In the genomic region with DNA sequence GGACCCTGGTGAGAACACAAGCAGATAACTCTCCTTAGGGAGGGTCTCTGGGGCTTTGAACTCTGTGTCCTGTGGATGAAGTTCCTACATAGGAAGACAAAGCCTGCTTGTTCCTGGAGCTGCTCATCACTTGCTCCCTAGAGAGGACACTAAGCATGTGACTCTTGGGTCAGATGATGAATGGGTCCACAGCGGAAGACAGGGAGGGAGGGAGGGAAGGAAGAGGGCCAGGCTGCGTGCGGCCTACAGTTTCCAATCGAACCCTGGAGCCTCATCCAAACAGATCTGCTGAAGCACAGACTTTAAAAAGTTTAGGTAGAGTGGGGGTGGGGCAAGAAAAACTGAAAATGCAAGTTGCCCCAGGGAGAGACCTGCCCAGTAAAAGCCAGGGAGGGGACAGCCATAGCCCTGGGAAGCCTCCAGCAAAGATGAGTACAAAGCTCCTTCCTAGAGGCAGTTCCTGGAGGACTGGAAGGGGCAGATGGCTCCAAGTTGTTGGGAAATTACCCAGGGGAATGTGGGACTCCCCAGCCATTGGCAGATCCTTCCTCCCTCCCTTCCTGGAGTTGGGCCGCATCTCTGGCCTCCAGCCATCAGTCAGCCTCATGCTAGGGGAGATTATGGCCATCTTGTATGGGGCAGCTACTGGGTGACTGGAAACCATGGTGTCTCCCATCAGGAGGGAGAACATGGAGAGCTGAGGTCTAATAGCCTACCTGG, we compare ENCODE assay signal across 9 mouse cellular contexts. TPM values are rescaled to one million over a fixed set of nuclear protein-coding genes. Genes with fewer than 3 reads are reported as not detected.
DNase-seq lines count a peak whose midpoint lies in the region; ATAC-seq and TF ChIP-seq lines count a peak whose summit lies in the region.
"Had no signal": no experiment of that assay in that cellular context is flagged by ENCODE, and none has a peak within 500 bp of the region (broad histone marks: within the 10 kb centered on the region; RNA-seq: fewer than 3 reads in every experiment).

No protein-coding gene starts in this region.

- peaks cover 20% of the 10 kb centered on the region; the same call in 1 of the 2 replicates for H3K36me3 ChIP-seq in intestine, postnatal 0 days (ENCODE audit: control insufficient read depth, insufficient read depth)
- H3K36me3 ChIP-seq in midbrain, embryonic 16.5 days (ENCODE audit: control insufficient read depth, insufficient read depth, low read length) = no peaks in the 10 kb centered on the region
- peaks cover 16% of the 10 kb centered on the region for H3K36me3 ChIP-seq in hindbrain, embryonic 13.5 days

- no peak overlapping the region for H3K27ac ChIP-seq in intestine, postnatal 0 days (ENCODE audit: low read depth, low read length)
- no peak overlapping the region for H3K27ac ChIP-seq in midbrain, embryonic 16.5 days (ENCODE audit: low read length)
- H3K27ac ChIP-seq in hindbrain, embryonic 13.5 days = no peak overlapping the region

- no peaks in the 10 kb centered on the region for H3K27me3 ChIP-seq in intestine, postnatal 0 days (replicated peaks; ENCODE audit: control insufficient read depth, insufficient read depth, low read length)
- no peaks in the 10 kb centered on the region for H3K27me3 ChIP-seq in midbrain, embryonic 16.5 days (ENCODE audit: control insufficient read depth, insufficient read depth, low read depth, low read length)
- no peaks in the 10 kb centered on the region for H3K27me3 ChIP-seq in hindbrain, embryonic 13.5 days

- ATAC-seq in intestine, postnatal 0 days = no peak
- ATAC-seq in midbrain, embryonic 16.5 days = no peak
- ATAC-seq in hindbrain, embryonic 13.5 days (ENCODE audit: low FRiP score) = no peak

- no peaks in the 10 kb centered on the region for H3K9me3 ChIP-seq in intestine, postnatal 0 days (ENCODE audit: control insufficient read depth)
- H3K9me3 ChIP-seq in midbrain, embryonic 16.5 days (replicated peaks; ENCODE audit: control insufficient read depth, low read length, poor library complexity, severe bottlenecking) = no peaks in the 10 kb centered on the region
- no peaks in the 10 kb centered on the region for H3K9me3 ChIP-seq in hindbrain, embryonic 13.5 days

- peak overlapping the region; percentile 91; the same call in 1 of the 2 replicates for H3K4me2 ChIP-seq in intestine, postnatal 0 days (replicated peaks; ENCODE audit: low read depth)
- H3K4me2 ChIP-seq in midbrain, embryonic 16.5 days (ENCODE audit: low read length) = no peak overlapping the region
- H3K4me2 ChIP-seq in hindbrain, embryonic 13.5 days = no peak overlapping the region

- no peak for TF ChIP-seq CTCF in intestine, postnatal 0 days (IDR thresholded peaks at IDR 0.05; ENCODE audit: low read depth)

- no peak overlapping the region for H3K9ac ChIP-seq in intestine, postnatal 0 days (ENCODE audit: low read depth, low read length)
- no peak overlapping the region for H3K9ac ChIP-seq in midbrain, embryonic 16.5 days (ENCODE audit: low read depth, low read length)
- H3K9ac ChIP-seq in hindbrain, embryonic 13.5 days = no peak overlapping the region

- peak; percentile 62 for DNase-seq in kidney, adult 18-20 months
- no peak for DNase-seq in kidney, postnatal 4 days
- DNase-seq in cerebellum, postnatal 25 days = peak; percentile 30 to 41
- peak; percentile 35 for DNase-seq in lung, postnatal 36 days
- DNase-seq in left cerebral cortex, postnatal 14 days (ENCODE audit: low spot score in 2 of 2) = no peak

- intact Hi-C loops in left cerebral cortex, postnatal 14 days (cut with DNase I) = no loop called here

- 56% methylated on average over 5 of the region's 5 CpGs for WGBS in intestine, postnatal 0 days
- 86% methylated on average over 5 of the region's 5 CpGs for WGBS in midbrain, embryonic 16.5 days
- WGBS in hindbrain, embryonic 13.5 days = 72% methylated on average over 5 of the region's 5 CpGs

- H3K4me3 ChIP-seq in intestine, postnatal 0 days (ENCODE audit: low read depth, low read length) = no peak overlapping the region
- no peak overlapping the region for H3K4me3 ChIP-seq in midbrain, embryonic 16.5 days (ENCODE audit: low read depth, low read length)
- H3K4me3 ChIP-seq in hindbrain, embryonic 13.5 days = no peak overlapping the region

- H3K4me1 ChIP-seq in intestine, postnatal 0 days (replicated peaks; ENCODE audit: control insufficient read depth, insufficient read depth, low read length) = peaks cover 9% of the 10 kb centered on the region; the same call in 1 of the 2 replicates
- H3K4me1 ChIP-seq in midbrain, embryonic 16.5 days (ENCODE audit: control insufficient read depth, insufficient read depth, low read length) = peaks cover 8% of the 10 kb centered on the region; the same call in 1 of the 2 replicates
- H3K4me1 ChIP-seq in hindbrain, embryonic 13.5 days (replicated peaks) = peaks cover 14% of the 10 kb centered on the region

RNA-seq across cellular contexts. Expression of a gene that starts 1.7 kb away (rescaled TPM):
- 20.2 and 23.1 TPM in 2 replicates for polyA plus RNA-seq in intestine, postnatal 0 days (2015; fragmentation: Nextera tagmentation; extraction: Ambion mirVana)
- total RNA-seq in left cerebral cortex, postnatal 14 days (2021) = 10 to 100 TPM; 10.5 to 12.7 TPM
- polyA plus RNA-seq in midbrain, embryonic 16.5 days (2015; fragmentation: Nextera tagmentation; extraction: Ambion mirVana) = 11.2 and 12.1 TPM in 2 replicates
- polyA plus RNA-seq in hindbrain, embryonic 13.5 days (2015; fragmentation: Nextera tagmentation; extraction: Ambion mirVana) = 11.6 and 12.2 TPM in 2 replicates

RNA-seq across cellular contexts. Expression of a gene that starts 22.0 kb away (rescaled TPM):
- polyA plus RNA-seq in intestine, postnatal 0 days (2015; fragmentation: Nextera tagmentation; extraction: Ambion mirVana) = not detected in 2 replicates
- total RNA-seq in left cerebral cortex, postnatal 14 days (2021) = under 1 TPM; 0.13 to 0.15 TPM
- polyA plus RNA-seq in midbrain, embryonic 16.5 days (2015; fragmentation: Nextera tagmentation; extraction: Ambion mirVana) = 0.04 and 0.13 TPM in 2 replicates
- 0.08 and 0.26 TPM in 2 replicates for polyA plus RNA-seq in hindbrain, embryonic 13.5 days (2015; fragmentation: Nextera tagmentation; extraction: Ambion mirVana)

RNA-seq across cellular contexts. Expression of a gene that starts 49.8 kb away (rescaled TPM):
- polyA plus RNA-seq in intestine, postnatal 0 days (2015; fragmentation: Nextera tagmentation; extraction: Ambion mirVana) = 55.5 and 57.9 TPM in 2 replicates
- 10 to 100 TPM; 52.5 to 58.4 TPM for total RNA-seq in left cerebral cortex, postnatal 14 days (2021)
- 57.0 and 59.6 TPM in 2 replicates for polyA plus RNA-seq in midbrain, embryonic 16.5 days (2015; fragmentation: Nextera tagmentation; extraction: Ambion mirVana)
- polyA plus RNA-seq in hindbrain, embryonic 13.5 days (2015; fragmentation: Nextera tagmentation; extraction: Ambion mirVana) = 67.7 and 68.2 TPM in 2 replicates

RNA-seq across cellular contexts. Expression of a gene that starts 50.9 kb away (rescaled TPM):
- polyA plus RNA-seq in intestine, postnatal 0 days (2015; fragmentation: Nextera tagmentation; extraction: Ambion mirVana) = 1.3 and 1.8 TPM in 2 replicates
- under 1 TPM in 1 of 2 experiments, not detected in 1; 0.11 TPM for total RNA-seq in left cerebral cortex, postnatal 14 days (2021)
- polyA plus RNA-seq in midbrain, embryonic 16.5 days (2015; fragmentation: Nextera tagmentation; extraction: Ambion mirVana) = 0.11 and 0.13 TPM in 2 replicates
- polyA plus RNA-seq in hindbrain, embryonic 13.5 days (2015; fragmentation: Nextera tagmentation; extraction: Ambion mirVana) = 0.16 and 0.21 TPM in 2 replicates
- total RNA-seq: neutrophil, adult 5-6 weeks had no signal

Comparison
In these comparisons a context has a peak if more than half of its experiments do, and no peak if none do; other contexts are left out.
1. DNase-seq: peak in kidney, adult 18-20 months (single experiment), cerebellum, postnatal 25 days (2 of 2) and lung, postnatal 36 days (single experiment); none in kidney, postnatal 4 days (0 of 2) and left cerebral cortex, postnatal 14 days (0 of 2).